Mouse (Mus musculus) myocyte (in vitro differentiated cells): Measurements from ENCODE around the gene Hlcs. TPM values are rescaled to one million over a fixed set of nuclear protein-coding genes. Genes with fewer than 3 reads are reported as not detected.

Experiments
- H3K27me3 ChIP-seq: one replicate; pipeline ENCODE4 v1.6.1; 2011; ENCODE audit not compliant: control insufficient read depth, insufficient read depth, insufficient read length
- H3K36me3 ChIP-seq: one replicate; pipeline ENCODE4 v1.6.1; 2011; ENCODE audit not compliant: control insufficient read depth, insufficient read depth
- H3K4me2 ChIP-seq: one replicate; pipeline ENCODE4 v1.6.1; 2011; ENCODE audit warnings: low read depth, control low read depth
- H3K4me3 ChIP-seq: one replicate; pipeline ENCODE4 v1.5.1; 2011; ENCODE audit warnings: mild to moderate bottlenecking, control low read depth, moderate library complexity
- H3K79me2 ChIP-seq: one replicate; pipeline ENCODE4 v1.6.1; 2011; ENCODE audit not compliant: control insufficient read depth, insufficient read depth
- H3ac ChIP-seq: one replicate; pipeline ENCODE4 v1.6.1; 2011; ENCODE audit not compliant: control insufficient read depth, insufficient read length
- CEBPB ChIP-seq: IDR thresholded peaks from 2 replicates; pipeline ENCODE4 v1.6.1; 2011; ENCODE audit warnings: mild to moderate bottlenecking, moderate library complexity; ENCODE audit not compliant: poor library complexity, insufficient read depth, severe bottlenecking
- E2F4 ChIP-seq: IDR thresholded peaks from one replicate; pipeline ENCODE4 v1.6.1; 2011; ENCODE audit warnings: mild to moderate bottlenecking, control low read depth, moderate library complexity; ENCODE audit not compliant: insufficient read depth
- MAX ChIP-seq: IDR thresholded peaks from one replicate; pipeline ENCODE4 v1.6.1; 2011; ENCODE audit warnings: low read depth, mild to moderate bottlenecking, control low read depth
- MYOD1 ChIP-seq, 3 experiments: IDR thresholded peaks; one replicate each; pipeline ENCODE4 v1.6.1; 2011; ENCODE audit warnings: control low read depth in 2 of 3, low read depth in 2 of 3, mild to moderate bottlenecking in 2 of 3, moderate library complexity in 1 of 3; ENCODE audit not compliant: insufficient read length in 2 of 3, control insufficient read depth in 1 of 3
- MYOG ChIP-seq, 3 experiments: IDR thresholded peaks; one replicate each; pipeline ENCODE4 v1.6.1; 2011; ENCODE audit warnings: control low read depth in 2 of 3, low read depth in 2 of 3, mild to moderate bottlenecking in 2 of 3; ENCODE audit not compliant: insufficient read length in 2 of 3, control insufficient read depth in 1 of 3, insufficient read depth in 1 of 3
- POLR2A ChIP-seq: IDR thresholded peaks from one replicate; pipeline ENCODE4 v1.6.1; 2011; ENCODE audit warnings: low read depth, mild to moderate bottlenecking, control low read depth, moderate library complexity; ENCODE audit not compliant: insufficient read length
- POLR2AphosphoS2 ChIP-seq: IDR thresholded peaks from one replicate; pipeline ENCODE4 v1.6.1; 2011; ENCODE audit warnings: low read depth, control low read depth; ENCODE audit not compliant: insufficient read length
- REST ChIP-seq: IDR thresholded peaks from one replicate; pipeline ENCODE4 v1.6.1; 2011; ENCODE audit warnings: mild to moderate bottlenecking, control low read depth, moderate library complexity; ENCODE audit not compliant: insufficient read depth, insufficient read length
- SRF ChIP-seq: IDR thresholded peaks from one replicate; pipeline ENCODE4 v1.6.1; 2011; ENCODE audit warnings: low read depth; ENCODE audit not compliant: control insufficient read depth, insufficient read length
- TCF12 ChIP-seq: IDR thresholded peaks from one replicate; pipeline ENCODE4 v1.6.1; 2011; ENCODE audit warnings: mild to moderate bottlenecking, control low read depth; ENCODE audit not compliant: poor library complexity, insufficient read depth, severe bottlenecking
- TCF3 ChIP-seq: IDR thresholded peaks from one replicate; pipeline ENCODE4 v1.6.1; 2011; ENCODE audit warnings: low read depth, control low read depth; ENCODE audit not compliant: insufficient read length
- USF1 ChIP-seq: IDR thresholded peaks from one replicate; pipeline ENCODE4 v1.6.1; 2011; ENCODE audit warnings: low read depth, mild to moderate bottlenecking, control low read depth, moderate library complexity
- polyA plus RNA-seq: library from polyadenylated mRNA; unstranded; fragments of >200 nt; fragmentation: generic; extraction: Trizol; gene quantifications from one replicate; pipeline ENCODE4 v1.2.1, GENCODE M21; 2012; ENCODE audit warnings: missing spikeins

Gene Hlcs
- polyA plus RNA-seq, 1 experiment: 3.2 TPM

GRCm38 (mm10) chr16:94084711-94085602 is 228.4 kb downstream of the Hlcs start, which contains the start of gene Sim2:
Gene Sim2 (plus strand): TSS chr16:94084931.
- Histone ChIP-seq H3K79me2 (no peaks in the 10 kb centered on the region), H3K4me2 (peak within 1 kb of the TSS; percentile 79), H3K27me3 (no peaks in the 10 kb centered on the region), H3K4me3 (peak within 1 kb of the TSS; percentile 72), H3ac (peak within 1 kb of the TSS; percentile 82), H3K36me3 (no peaks in the 10 kb centered on the region)
- TF ChIP-seq USF1 (no peak), MYOD1 (IDR thresholded peaks at IDR 0.05; ENCODE audit: control insufficient read depth in 1 of 3, insufficient read length in 2 of 3, low read depth in 2 of 3) (no peak), REST (no peak), POLR2A (peak; percentile 48)

- TF ChIP-seq E2F4: no peak
- TF ChIP-seq POLR2AphosphoS2: no peak
- TF ChIP-seq TCF12: no peak
- TF ChIP-seq REST: no peak
- TF ChIP-seq MYOD1 (IDR thresholded peaks at IDR 0.05; ENCODE audit: control insufficient read depth in 1 of 3, insufficient read length in 2 of 3, low read depth in 2 of 3): no peak
- TF ChIP-seq MAX: no peak
- TF ChIP-seq POLR2A: no peak
- TF ChIP-seq CEBPB: no peak
- Histone ChIP-seq H3K4me2 (no peak overlapping the region), H3K27me3 (no peaks in the 10 kb centered on the region), H3ac (no peak overlapping the region), H3K36me3 (no peaks in the 10 kb centered on the region), H3K79me2 (no peaks in the 10 kb centered on the region), H3K4me3 (peak overlapping the region; percentile 72)
Observed at GRCm38 (mm10) chr16:94083848-94084525, 229.4 kb downstream of the Hlcs start.

- Histone ChIP-seq H3K36me3 (no peaks in the 10 kb centered on the region), H3K4me2 (no peak overlapping the region), H3K79me2 (no peaks in the 10 kb centered on the region), H3ac (no peak overlapping the region), H3K4me3 (no peak overlapping the region), H3K27me3 (no peaks in the 10 kb centered on the region)
- TF ChIP-seq TCF12 (no peak), MYOD1 (IDR thresholded peaks at IDR 0.05; ENCODE audit: control insufficient read depth in 1 of 3, insufficient read length in 2 of 3, low read depth in 2 of 3) (no peak)
Observed at GRCm38 (mm10) chr16:94082960-94083847, 230.2 kb downstream of the Hlcs start.

GRCm38 (mm10) chr16:94081996-94082708 is 231.2 kb downstream of the Hlcs start:
- H3K4me3 ChIP-seq: no peak overlapping the region
- H3K27me3 ChIP-seq: no peaks in the 10 kb centered on the region
- TF ChIP-seq REST (no peak), TCF3 (no peak), POLR2A (no peak), USF1 (no peak), E2F4 (no peak), CEBPB (no peak), MYOG (IDR thresholded peaks at IDR 0.05; ENCODE audit: control insufficient read depth in 1 of 3, insufficient read depth in 1 of 3, insufficient read length in 2 of 3, low read depth in 2 of 3) (no peak), MAX (no peak), MYOD1 (IDR thresholded peaks at IDR 0.05; ENCODE audit: control insufficient read depth in 1 of 3, insufficient read length in 2 of 3, low read depth in 2 of 3) (no peak), SRF (no peak), POLR2AphosphoS2 (no peak), TCF12 (no peak)
- H3K79me2 ChIP-seq: no peaks in the 10 kb centered on the region
- no peak overlapping the region for H3K4me2 ChIP-seq
- H3K36me3 ChIP-seq: no peaks in the 10 kb centered on the region
- no peak overlapping the region for H3ac ChIP-seq
